Mouse (Mus musculus) thymus, postnatal 14 days (tissue): Measurements from ENCODE around the gene Cmtr1.

Experiments
- DNase-seq: peaks from one replicate; pipeline ENCODE4 v3.0.0; 2021

The Cmtr1 gene

DNA sequence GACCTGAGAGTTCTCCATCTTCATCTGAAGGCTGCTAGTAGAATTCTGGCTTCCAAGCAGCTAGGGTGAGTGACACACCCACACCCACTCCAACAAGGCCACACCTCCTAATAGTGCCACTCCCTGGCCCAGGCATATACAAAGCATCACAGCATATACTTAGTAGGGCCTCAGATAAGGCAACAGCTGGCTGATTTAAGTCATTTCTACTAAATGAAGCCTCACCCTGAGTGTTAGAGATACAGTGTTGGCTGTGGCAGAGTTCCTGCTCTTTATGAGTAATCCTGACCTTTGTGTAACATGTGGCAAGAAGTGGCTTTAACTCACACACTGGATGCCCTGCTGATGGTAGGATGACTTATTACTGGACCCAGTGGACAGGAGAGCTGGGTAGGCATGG lies 9.5 kb downstream of the Cmtr1 start:
- no peak for DNase-seq

DNA sequence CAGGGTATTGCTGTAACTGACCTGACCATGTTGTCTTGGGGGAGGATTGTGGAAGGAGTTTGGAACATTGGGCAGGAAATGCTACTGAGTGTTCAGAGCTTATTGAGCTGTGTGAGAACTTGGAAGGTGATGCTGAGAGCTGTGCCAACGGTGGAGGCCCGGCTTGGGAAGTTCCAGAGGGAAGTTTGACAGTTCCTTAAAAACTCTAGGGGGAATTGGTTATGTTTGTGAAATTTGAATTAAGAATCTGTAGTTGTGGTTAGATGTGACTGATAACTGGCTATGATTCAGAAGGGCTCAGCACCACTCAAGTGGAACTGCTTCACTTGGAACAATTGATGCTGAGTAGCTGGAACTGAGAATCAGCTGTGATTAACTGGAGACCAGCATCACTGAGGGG lies 10.6 kb downstream of the Cmtr1 start:
- DNase-seq = no peak

DNA sequence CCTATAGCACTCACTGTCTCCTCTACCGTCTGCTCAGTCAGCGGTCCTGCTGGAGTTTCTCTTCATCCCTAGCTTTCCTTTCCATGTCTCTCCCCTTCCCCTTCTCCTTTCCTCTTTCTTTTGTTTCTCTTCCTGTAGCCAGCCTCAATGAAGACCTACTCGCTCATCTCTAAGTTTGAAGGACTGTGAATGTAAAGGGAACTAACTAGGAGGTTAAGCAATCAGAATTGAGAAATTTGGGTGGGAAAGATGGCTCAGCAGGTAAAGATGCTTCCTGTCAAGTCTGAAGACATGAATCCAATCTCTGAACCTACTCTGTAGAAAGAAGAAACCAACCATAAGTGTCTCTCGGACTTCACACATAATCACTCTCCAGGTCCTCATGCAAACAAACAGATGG lies 12.9 kb downstream of the Cmtr1 start:
- no peak for DNase-seq

- DNase-seq = no peak
These were observed 18.1 kb downstream of the Cmtr1 start for GRCm38 (mm10) chr17:29678526-29678925.

- no peak for DNase-seq
These were observed 18.8 kb downstream of the Cmtr1 start for GRCm38 (mm10) chr17:29679038-29679767.

GRCm38 (mm10) chr17:29680174-29680573 lies 19.8 kb downstream of the Cmtr1 start:
- no peak for DNase-seq

DNA sequence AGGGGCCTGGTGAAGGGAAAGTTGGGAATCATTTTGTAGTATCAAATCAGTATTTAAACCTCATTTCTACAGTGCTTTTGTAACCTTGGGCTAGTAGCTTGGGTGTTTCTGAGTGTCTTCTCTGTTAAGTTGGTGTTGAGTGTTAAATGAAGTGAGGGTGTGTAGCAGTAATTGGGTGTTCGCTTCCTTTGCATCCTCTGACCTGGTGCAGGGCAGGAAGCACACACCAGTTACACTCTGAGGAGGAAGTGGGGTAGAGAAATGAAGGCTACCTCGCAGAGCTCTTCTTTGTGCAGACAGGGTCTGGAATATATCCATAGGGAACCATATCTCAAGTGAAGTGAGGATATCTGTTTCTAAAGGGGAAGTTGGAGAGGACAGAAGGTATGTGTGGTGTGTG lies 20.5 kb downstream of the Cmtr1 start:
- DNase-seq = no peak

DNA sequence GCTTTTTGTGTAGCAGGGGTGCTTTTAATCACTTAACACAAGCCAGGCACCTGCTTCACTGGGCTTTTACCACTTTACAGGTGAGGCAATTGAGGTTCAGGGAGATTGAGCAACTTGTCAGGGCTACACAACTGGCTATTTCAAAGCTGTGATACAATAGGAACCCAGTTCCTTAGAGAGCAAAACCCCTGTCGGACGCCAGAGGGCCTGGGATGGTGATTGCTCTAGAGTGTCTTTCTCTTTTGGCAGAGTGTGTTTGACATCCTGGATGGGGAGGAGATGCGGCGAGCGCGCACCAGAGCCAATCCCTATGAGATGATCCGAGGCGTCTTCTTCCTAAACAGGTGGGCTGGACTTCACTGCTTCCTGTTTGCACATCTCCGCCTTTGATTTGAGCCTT lies 21.3 kb downstream of the Cmtr1 start:
- no peak for DNase-seq

- no peak for DNase-seq
These were observed 21.9 kb downstream of the Cmtr1 start for GRCm38 (mm10) chr17:29682261-29682660.

GRCm38 (mm10) chr17:29683127-29683526 lies 22.7 kb downstream of the Cmtr1 start:
- no peak for DNase-seq

- DNase-seq = no peak
These were observed 23.9 kb downstream of the Cmtr1 start for GRCm38 (mm10) chr17:29684275-29684674.

GRCm38 (mm10) chr17:29686771-29687170 lies 26.4 kb downstream of the Cmtr1 start:
- DNase-seq = no peak

DNA sequence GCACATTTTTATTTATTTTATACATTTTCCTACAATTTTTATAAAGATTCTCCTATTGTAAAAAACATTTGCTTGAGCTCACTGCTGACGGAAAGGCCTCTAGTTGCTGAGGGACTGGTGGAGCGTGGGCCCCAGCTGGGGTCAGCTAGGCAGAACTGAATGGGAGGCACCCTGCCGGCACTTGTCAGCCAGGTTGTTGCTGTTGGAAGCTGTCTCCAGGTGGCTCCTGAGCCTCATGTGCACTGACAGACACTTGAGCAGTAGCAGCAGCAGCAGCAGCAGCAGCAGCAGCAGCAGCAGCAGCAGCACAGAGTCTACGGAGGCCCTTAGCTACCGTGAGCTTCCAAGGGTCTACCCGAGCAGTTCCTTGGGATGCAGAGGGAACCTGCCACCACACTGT lies 27.0 kb downstream of the Cmtr1 start:
- no peak for DNase-seq

DNA sequence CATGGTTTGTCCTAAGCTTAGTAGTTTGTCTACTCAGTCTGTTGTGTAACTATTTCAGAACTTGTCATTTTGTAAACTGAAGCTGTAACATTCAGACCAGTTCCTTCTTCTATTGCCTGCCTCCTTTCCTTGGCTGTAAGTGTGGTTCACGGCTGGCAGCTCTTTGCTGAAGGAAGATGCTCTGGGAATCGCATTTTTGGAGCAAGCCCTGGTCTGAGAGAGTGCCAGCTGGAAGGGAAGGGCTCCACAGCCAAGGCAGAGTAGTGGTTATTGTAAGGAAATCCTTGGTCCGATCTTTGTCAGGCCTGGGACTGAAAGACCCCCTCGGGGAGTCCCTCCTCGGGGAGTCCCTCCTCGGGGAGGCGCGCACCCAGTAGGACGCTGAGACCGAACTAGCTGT lies 28.2 kb downstream of the Cmtr1 start:
- DNase-seq = no peak

- no peak for DNase-seq
These were observed 29.9 kb downstream of the Cmtr1 start for GRCm38 (mm10) chr17:29690257-29690656.

GRCm38 (mm10) chr17:29692827-29693226 lies 32.4 kb downstream of the Cmtr1 start:
- DNase-seq = no peak

GRCm38 (mm10) chr17:29693571-29693970 lies 33.2 kb downstream of the Cmtr1 start:
- DNase-seq = peak; percentile 85

- DNase-seq = no peak
These were observed 34.1 kb downstream of the Cmtr1 start for GRCm38 (mm10) chr17:29694516-29694915.

DNA sequence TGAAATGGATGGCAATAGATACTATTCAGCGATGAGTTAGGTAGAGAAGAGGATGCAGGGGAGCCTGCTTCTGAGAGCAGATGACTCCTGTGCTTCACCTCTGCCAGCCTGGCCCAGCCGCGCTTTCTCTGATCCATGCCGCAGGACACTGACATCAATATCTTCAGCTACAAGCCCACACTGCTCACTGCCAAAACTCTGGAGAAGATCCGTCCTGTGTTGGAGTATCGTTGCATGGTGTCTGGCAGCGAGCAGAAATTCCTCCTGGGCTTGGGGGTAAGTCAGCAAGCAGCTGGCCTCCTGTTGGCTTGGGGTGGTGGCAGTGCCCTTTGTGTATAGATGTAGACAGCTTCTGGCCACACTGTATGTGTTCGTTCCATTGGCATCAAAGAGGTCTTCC lies 36.5 kb downstream of the Cmtr1 start:
- DNase-seq = no peak

- DNase-seq = no peak
These were observed 38.0 kb downstream of the Cmtr1 start for GRCm38 (mm10) chr17:29698421-29698820.

GRCm38 (mm10) chr17:29700573-29700972 lies 40.2 kb downstream of the Cmtr1 start:
- DNase-seq = no peak

DNA sequence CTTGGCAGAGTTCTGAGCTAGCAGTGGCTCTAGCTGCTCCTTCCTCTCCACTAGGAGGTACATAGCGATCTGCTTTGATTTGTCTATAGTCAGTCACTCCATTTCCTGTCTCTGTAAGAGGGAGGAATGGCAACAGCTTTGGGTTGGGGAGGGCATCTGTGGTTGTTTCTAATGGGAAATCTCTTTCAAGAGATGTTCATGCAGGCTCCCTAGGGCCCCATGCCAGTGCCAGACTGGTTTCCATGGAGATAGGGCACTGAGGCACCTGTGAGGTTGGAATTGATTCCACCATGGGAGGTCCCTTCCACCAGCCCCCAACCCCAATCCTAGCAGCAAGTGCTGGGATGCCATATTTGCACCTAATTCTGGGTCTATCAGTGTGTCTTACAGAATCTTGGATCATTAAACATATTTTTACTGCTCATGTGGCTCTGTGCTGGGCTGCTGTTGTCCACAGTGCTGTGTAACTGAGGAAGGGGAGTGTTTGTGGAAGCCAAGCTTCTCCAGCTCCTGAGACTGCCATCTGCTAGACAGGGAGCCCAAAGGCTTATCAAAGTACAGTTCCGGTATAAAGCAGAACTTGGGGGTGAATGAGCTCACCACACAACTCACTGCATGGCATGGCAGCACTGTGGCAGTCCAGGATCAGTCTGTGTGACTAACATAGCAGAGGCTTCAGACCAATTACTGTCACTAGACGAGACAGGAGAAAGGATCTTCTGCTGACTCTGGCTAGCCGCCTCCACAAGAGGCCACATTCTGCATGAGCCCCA lies 42.7 kb downstream of the Cmtr1 start:
- no peak for DNase-seq

DNA sequence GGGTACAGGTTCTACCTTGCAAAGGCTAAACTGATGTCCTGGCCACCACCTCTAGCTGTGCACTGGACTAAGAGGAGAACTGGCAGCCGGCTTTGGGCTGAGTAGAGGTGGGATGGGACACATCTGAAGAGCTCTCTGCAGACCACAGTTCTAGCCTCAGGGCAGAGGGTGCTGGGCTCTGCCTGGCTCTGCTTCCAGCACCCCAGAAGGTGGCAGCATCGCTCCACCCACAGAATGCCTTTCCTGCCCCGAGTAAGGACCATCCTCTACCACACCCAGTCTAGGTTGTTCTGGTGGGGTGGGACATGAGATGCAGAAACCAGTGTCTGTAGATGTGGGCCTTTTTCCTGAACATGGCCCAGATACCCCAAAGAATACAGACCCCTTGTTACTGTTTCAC lies 44.4 kb downstream of the Cmtr1 start:
- DNase-seq = peak; percentile 79

DNA sequence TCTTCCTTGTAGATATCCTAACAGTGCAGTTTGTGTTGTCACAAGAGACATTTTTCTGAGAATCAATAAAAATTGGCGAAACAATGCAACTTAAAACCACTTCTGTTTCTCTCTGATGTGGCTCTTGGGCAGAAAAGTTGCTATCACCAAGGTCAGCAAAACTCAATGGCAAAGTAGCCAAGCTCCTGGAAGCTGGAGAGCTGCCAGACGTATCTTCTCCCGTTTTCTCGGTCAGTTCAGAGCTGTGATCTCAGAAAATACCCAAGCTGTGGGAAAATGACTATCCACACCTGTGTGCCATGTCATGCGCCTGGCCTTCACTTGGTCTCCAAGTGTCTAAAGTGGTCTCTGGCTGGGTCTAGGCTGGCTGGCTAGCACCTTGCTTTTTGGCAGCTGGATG lies 45.5 kb downstream of the Cmtr1 start:
- no peak for DNase-seq
